Mouse (Mus musculus) left cerebral cortex, postnatal 10 days (tissue): ENCODE data around the gene Gm3488. TPM values are rescaled to one million over a fixed set of nuclear protein-coding genes. Genes with fewer than 3 reads are reported as not detected.
"Not testable (repeated sequence)": the region's sequence is repeated elsewhere in the genome, so short reads cannot be mapped to it uniquely, and the experiment has no call there.

Source experiments
- DNase-seq, 2 experiments: peaks; one replicate each; pipeline ENCODE4 v3.0.0; 2021 to 2022; ENCODE audit warnings: low spot score in 2 of 2, mixed read lengths in 1 of 2; ENCODE audit errors: extremely low spot score in 1 of 2
- intact Hi-C: fragments of 180-260 bp; cut with DNase I; formaldehyde crosslinking; loops from one replicate; pipeline ENCODE4 v1.15.1; 2025
- total RNA-seq, 2 experiments: library from RNA; stranded (reverse); gene quantifications; 2 replicates each; pipeline ENCODE4 v1.2.3; 2021

Gm3488 gene
- 1 to 10 TPM; 4.0 to 4.7 TPM for total RNA-seq

- DNase-seq, intact Hi-C loops: not testable (repeated sequence)
Observed at GRCm38 (mm10) chr14:5501374-5501773, at the start of gene Gm3488. Gm3488 (plus strand) TSS chr14:5501674.

GRCm38 (mm10) chr14:5455367-5455766 is 46.1 kb upstream of the Gm3488 start, which contains the start of gene Gm3194:
Gm3194 (minus strand) TSS chr14:5455467.
- DNase-seq, intact Hi-C loops: not testable (repeated sequence)

GRCm38 (mm10) chr14:5460469-5460868 is 41.0 kb upstream of the Gm3488 start:
- intact Hi-C loops, DNase-seq: not testable (repeated sequence)

GRCm38 (mm10) chr14:5477730-5478129 is 23.7 kb upstream of the Gm3488 start, which contains the start of gene Gm8246:
Gm8246 (minus strand) TSS chr14:5477830.
- intact Hi-C loops, DNase-seq: not testable (repeated sequence)

GRCm38 (mm10) chr14:5483907-5484306 is 17.6 kb upstream of the Gm3488 start, which contains the start of gene Gm3187:
Gm3187 (plus strand) TSS chr14:5484207.
- DNase-seq, intact Hi-C loops: not testable (repeated sequence)

GRCm38 (mm10) chr14:5538196-5538595 is 36.7 kb downstream of the Gm3488 start, which contains the start of gene Gm3532:
Gm3532 (plus strand) TSS chr14:5538496.
- DNase-seq, intact Hi-C loops: not testable (repeated sequence)

Other genes starting within 250 kb of the Gm3488 start
- not detected for gene Gm3526, start 241.1 kb upstream of the Gm3488 start, total RNA-seq
- gene Gm3542, start 166.7 kb upstream of the Gm3488 start, total RNA-seq: not detected
- gene Gm3500, start 112.6 kb upstream of the Gm3488 start, total RNA-seq: under 1 TPM in 1 of 2 experiments, not detected in 1; 0.75 TPM
- gene Gm3194, start 46.2 kb upstream of the Gm3488 start, total RNA-seq: 1 to 10 TPM; 4.3 to 7.2 TPM
- not detected for gene Gm8246, start 23.8 kb upstream of the Gm3488 start, total RNA-seq
- not detected for gene Gm3187, start 17.5 kb upstream of the Gm3488 start, total RNA-seq
- gene Gm3532, start 36.8 kb downstream of the Gm3488 start, total RNA-seq: not detected
- 1 to 10 TPM in 1 of 2 experiments, not detected in 1; 1.2 TPM for gene Gm8265, start 131.4 kb downstream of the Gm3488 start, total RNA-seq
- gene Gm9603, start 185.8 kb downstream of the Gm3488 start, total RNA-seq: not detected
- gene Gm3373, start 239.9 kb downstream of the Gm3488 start, total RNA-seq: 1 to 10 TPM in 1 of 2 experiments, under 1 TPM in 1; 0.39 to 1.5 TPM